Mouse (Mus musculus): Measurements from ENCODE around the gene Gm4303.
"Not testable (repeated sequence)": the region's sequence is repeated elsewhere in the genome, so short reads cannot be mapped to it uniquely, and the experiment has no call there.

Gene Gm4303

DNA sequence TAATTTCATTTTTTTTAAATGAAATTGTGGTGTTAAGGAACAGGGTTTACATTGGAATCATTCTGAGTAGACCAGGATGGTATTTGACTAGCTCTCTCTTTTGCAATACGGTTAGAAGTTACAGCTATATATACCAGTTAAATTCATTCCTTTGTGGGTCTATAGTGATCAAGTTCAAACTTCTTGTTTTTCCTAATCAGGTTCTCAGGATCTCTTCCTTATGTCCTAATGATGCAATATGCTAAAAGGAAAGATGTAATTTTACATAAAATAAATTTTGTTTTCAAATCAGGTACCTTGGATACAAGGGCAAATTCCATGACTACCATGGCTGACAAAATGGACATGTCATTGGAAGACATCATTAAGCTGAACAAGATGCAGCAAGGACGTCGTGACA lies at the start of gene Gm4303:
Gene Gm4303, plus strand, starts transcription at position 301 of the 400 bp plus-strand sequence.
- DNase-seq (ENCODE audit: low spot score in 2 of 2): not testable (repeated sequence)

DNA sequence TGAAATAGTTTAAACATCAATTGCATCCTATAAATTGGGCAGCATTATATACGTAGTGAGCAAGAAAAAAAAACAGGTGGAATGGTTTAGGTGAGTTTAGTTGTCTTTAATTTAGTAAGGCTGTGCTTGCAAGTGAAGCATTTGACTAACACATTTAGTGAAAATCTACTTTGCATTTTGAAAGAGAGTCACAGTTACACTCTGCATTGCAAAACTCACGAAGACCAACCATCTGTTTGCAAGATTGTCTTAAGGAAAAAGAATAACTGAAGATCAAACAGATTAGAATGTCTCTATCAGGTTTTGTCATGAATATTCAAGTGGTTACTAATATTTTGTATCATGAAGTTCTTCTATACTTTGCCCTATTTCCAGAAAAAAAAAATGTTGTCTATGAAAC lies 49.7 kb upstream of the Gm4303 start:
- no peak for DNase-seq (ENCODE audit: low spot score in 2 of 2)

DNA sequence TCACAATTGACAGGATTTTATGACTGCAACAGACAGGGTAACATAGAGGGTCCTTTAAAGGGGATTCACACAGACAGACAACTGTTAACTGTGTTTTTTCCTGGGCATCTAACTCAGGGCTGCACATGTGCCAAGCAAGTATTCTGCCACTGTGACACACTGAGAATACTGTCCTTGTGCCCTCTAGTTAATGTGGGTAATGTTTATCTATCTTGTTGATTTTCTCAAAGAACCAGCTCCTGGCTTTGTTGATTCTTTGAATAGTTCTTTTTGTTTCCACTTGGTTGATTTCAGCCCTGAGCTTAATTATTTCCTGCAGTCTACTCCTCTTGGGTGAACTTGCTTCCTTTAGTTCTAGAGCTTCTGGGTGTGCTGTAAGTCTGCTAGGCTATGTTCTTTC lies 45.7 kb upstream of the Gm4303 start:
- DNase-seq (ENCODE audit: low spot score in 2 of 2): not testable (repeated sequence)

DNA sequence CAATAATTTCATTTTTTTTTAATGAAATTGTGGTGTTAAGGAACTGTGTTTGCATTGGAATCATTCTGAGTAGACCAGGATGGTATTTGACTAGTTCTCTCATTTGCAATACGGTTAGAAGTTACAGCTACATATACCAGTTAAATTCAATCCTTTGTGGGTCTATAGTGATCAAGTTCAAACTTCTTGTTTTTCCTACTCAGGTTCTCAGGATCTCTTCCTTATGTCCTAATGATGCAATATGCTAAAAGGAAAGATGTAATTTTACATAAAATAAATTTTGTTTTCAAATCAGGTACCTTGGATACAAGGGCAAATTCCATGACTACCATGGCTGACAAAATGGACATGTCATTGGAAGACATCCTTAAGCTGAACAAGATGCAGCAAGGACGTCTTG lies 10.4 kb upstream of the Gm4303 start, which contains the start of gene Gm4301:
Gene Gm4301, plus strand, starts transcription at position 301 of the 400 bp plus-strand sequence.
- DNase-seq (ENCODE audit: low spot score in 2 of 2): not testable (repeated sequence)

DNA sequence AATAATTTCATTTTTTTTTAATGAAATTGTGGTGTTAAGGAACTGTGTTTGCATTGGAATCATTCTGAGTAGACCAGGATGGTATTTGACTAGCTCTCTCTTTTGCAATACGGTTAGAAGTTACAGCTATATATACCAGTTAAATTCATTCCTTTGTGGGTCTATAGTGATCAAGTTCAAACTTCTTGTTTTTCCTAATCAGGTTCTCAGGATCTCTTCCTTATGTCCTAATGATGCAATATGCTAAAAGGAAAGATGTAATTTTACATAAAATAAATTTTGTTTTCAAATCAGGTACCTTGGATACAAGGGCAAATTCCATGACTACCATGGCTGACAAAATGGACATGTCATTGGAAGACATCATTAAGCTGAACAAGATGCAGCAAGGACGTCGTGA lies 5.2 kb upstream of the Gm4303 start, which contains the start of gene Gm4302:
Gene Gm4302, plus strand, starts transcription at position 301 of the 400 bp plus-strand sequence.
- not testable (repeated sequence) for DNase-seq (ENCODE audit: low spot score in 2 of 2)

DNA sequence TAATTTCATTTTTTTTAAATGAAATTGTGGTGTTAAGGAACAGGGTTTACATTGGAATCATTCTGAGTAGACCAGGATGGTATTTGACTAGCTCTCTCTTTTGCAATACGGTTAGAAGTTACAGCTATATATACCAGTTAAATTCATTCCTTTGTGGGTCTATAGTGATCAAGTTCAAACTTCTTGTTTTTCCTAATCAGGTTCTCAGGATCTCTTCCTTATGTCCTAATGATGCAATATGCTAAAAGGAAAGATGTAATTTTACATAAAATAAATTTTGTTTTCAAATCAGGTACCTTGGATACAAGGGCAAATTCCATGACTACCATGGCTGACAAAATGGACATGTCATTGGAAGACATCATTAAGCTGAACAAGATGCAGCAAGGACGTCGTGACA lies 5.0 kb downstream of the Gm4303 start, which contains the start of gene Gm4305:
Gene Gm4305, plus strand, starts transcription at position 301 of the 400 bp plus-strand sequence.
- not testable (repeated sequence) for DNase-seq (ENCODE audit: low spot score in 2 of 2)

DNA sequence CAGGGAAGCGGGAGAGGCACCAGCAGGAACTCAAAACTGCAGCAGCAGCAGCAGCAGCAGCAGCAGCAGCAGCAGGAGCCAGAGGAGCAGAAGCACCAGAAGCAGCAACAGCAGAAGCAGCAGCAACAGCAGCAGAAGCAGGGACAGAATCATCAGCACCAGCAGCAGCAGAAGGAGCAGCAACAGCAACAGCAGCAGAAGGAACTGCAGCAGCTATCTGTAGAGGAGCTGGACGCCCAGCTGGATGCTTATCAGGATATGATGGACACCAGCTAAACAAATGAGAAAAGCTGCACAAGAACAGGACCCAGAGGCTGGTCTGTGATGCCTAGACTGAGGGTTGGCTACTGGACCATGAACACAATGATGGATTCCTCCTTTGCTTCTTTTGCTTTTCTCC lies 11.1 kb downstream of the Gm4303 start:
- peak in 1 of 2 experiments; percentile 0 for DNase-seq (ENCODE audit: low spot score in 2 of 2)

DNA sequence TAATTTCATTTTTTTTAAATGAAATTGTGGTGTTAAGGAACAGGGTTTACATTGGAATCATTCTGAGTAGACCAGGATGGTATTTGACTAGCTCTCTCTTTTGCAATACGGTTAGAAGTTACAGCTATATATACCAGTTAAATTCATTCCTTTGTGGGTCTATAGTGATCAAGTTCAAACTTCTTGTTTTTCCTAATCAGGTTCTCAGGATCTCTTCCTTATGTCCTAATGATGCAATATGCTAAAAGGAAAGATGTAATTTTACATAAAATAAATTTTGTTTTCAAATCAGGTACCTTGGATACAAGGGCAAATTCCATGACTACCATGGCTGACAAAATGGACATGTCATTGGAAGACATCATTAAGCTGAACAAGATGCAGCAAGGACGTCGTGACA lies 15.3 kb downstream of the Gm4303 start, which contains the start of gene Gm4307:
Gene Gm4307, plus strand, starts transcription at position 301 of the 400 bp plus-strand sequence.
- not testable (repeated sequence) for DNase-seq (ENCODE audit: low spot score in 2 of 2)

DNA sequence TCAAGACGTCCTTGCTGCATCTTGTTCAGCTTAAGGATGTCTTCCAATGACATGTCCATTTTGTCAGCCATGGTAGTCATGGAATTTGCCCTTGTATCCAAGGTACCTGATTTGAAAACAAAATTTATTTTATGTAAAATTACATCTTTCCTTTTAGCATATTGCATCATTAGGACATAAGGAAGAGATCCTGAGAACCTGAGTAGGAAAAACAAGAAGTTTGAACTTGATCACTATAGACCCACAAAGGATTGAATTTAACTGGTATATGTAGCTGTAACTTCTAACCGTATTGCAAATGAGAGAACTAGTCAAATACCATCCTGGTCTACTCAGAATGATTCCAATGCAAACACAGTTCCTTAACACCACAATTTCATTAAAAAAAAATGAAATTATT lies 36.7 kb downstream of the Gm4303 start, which contains the start of gene Gm4312:
Gene Gm4312, minus strand, starts transcription at position 101 of the 400 bp plus-strand sequence.
- not testable (repeated sequence) for DNase-seq (ENCODE audit: low spot score in 2 of 2)
